Mouse (Mus musculus): ENCODE results near the gene Dusp13. TPM values are rescaled to one million over a fixed set of nuclear protein-coding genes. Genes with fewer than 3 reads are reported as not detected.

The Dusp13 gene
- polyA plus RNA-seq, 1 experiment: 1.2 TPM

GRCm38 (mm10) chr14:21733131-21733905 lies 17.7 kb downstream of the Dusp13 start:
- Histone ChIP-seq H3K4me3 (ENCODE audit: insufficient read depth, low read depth, low read length) (no peak overlapping the region), H3K4me1 (ENCODE audit: control insufficient read depth, insufficient read depth, insufficient read length, low read length) (no peaks in the 10 kb centered on the region), H3K27ac (replicated peaks; ENCODE audit: low read depth, low read length) (no peak overlapping the region)

- no peak overlapping the region for H3K4me3 ChIP-seq (ENCODE audit: insufficient read depth, low read depth, low read length)
- no peak overlapping the region for H3K27ac ChIP-seq (replicated peaks; ENCODE audit: low read depth, low read length)
- H3K4me1 ChIP-seq (ENCODE audit: control insufficient read depth, insufficient read depth, insufficient read length, low read length): no peaks in the 10 kb centered on the region
Observed at GRCm38 (mm10) chr14:21729936-21730335, 21.0 kb downstream of the Dusp13 start.

- Histone ChIP-seq H3K4me1 (ENCODE audit: control insufficient read depth, insufficient read depth, insufficient read length, low read length) (no peaks in the 10 kb centered on the region), H3K27ac (replicated peaks; ENCODE audit: low read depth, low read length) (no peak overlapping the region), H3K4me3 (ENCODE audit: insufficient read depth, low read depth, low read length) (no peak overlapping the region)
Observed at GRCm38 (mm10) chr14:21729031-21729732, 21.8 kb downstream of the Dusp13 start.

- no peak overlapping the region for H3K27ac ChIP-seq (replicated peaks; ENCODE audit: low read depth, low read length)
- H3K4me1 ChIP-seq (ENCODE audit: control insufficient read depth, insufficient read depth, insufficient read length, low read length): no peaks in the 10 kb centered on the region
- H3K4me3 ChIP-seq (ENCODE audit: insufficient read depth, low read depth, low read length): no peak overlapping the region
Observed at GRCm38 (mm10) chr14:21722021-21722698, 28.8 kb downstream of the Dusp13 start.

- H3K4me1 ChIP-seq (ENCODE audit: control insufficient read depth, insufficient read depth, insufficient read length, low read length): no peaks in the 10 kb centered on the region
- no peak overlapping the region for H3K27ac ChIP-seq (replicated peaks; ENCODE audit: low read depth, low read length)
- no peak overlapping the region for H3K4me3 ChIP-seq (ENCODE audit: insufficient read depth, low read depth, low read length)
Observed at GRCm38 (mm10) chr14:21720430-21721205, 30.4 kb downstream of the Dusp13 start.

- Histone ChIP-seq H3K4me3 (ENCODE audit: insufficient read depth, low read depth, low read length) (no peak overlapping the region), H3K27ac (replicated peaks; ENCODE audit: low read depth, low read length) (no peak overlapping the region), H3K4me1 (ENCODE audit: control insufficient read depth, insufficient read depth, insufficient read length, low read length) (no peaks in the 10 kb centered on the region)
Observed at GRCm38 (mm10) chr14:21719646-21720383, 31.2 kb downstream of the Dusp13 start.

GRCm38 (mm10) chr14:21714486-21714885 lies 36.5 kb downstream of the Dusp13 start, which contains the start of gene Dupd1:
Gene Dupd1, minus strand, starts transcription at chr14:21714576.
- Histone ChIP-seq H3K4me3 (ENCODE audit: insufficient read depth, low read depth, low read length) (no peak within 1 kb of the TSS), H3K27ac (replicated peaks; ENCODE audit: low read depth, low read length) (no peak within 1 kb of the TSS), H3K4me1 (ENCODE audit: control insufficient read depth, insufficient read depth, insufficient read length, low read length) (peaks cover 4% of the 10 kb centered on the region; the same call in 1 of the 2 replicates)

- peaks cover 4% of the 10 kb centered on the region; the same call in 1 of the 2 replicates for H3K4me1 ChIP-seq (ENCODE audit: control insufficient read depth, insufficient read depth, insufficient read length, low read length)
- H3K4me3 ChIP-seq (ENCODE audit: insufficient read depth, low read depth, low read length): no peak overlapping the region
- H3K27ac ChIP-seq (replicated peaks; ENCODE audit: low read depth, low read length): no peak overlapping the region
Observed at GRCm38 (mm10) chr14:21711231-21711630, 39.8 kb downstream of the Dusp13 start.

- H3K4me3 ChIP-seq (ENCODE audit: insufficient read depth, low read depth, low read length): no peak overlapping the region
- H3K27ac ChIP-seq (replicated peaks; ENCODE audit: low read depth, low read length): no peak overlapping the region
- peaks cover 4% of the 10 kb centered on the region; the same call in 1 of the 2 replicates for H3K4me1 ChIP-seq (ENCODE audit: control insufficient read depth, insufficient read depth, insufficient read length, low read length)
Observed at GRCm38 (mm10) chr14:21709545-21709944, 41.4 kb downstream of the Dusp13 start.

- no peak overlapping the region for H3K4me3 ChIP-seq (ENCODE audit: insufficient read depth, low read depth, low read length)
- H3K27ac ChIP-seq (replicated peaks; ENCODE audit: low read depth, low read length): peak overlapping the region; percentile 25
Observed at GRCm38 (mm10) chr14:21706759-21707571, 44.0 kb downstream of the Dusp13 start.

GRCm38 (mm10) chr14:21705462-21705861 lies 45.5 kb downstream of the Dusp13 start:
- H3K27ac ChIP-seq (replicated peaks; ENCODE audit: low read depth, low read length): no peak overlapping the region
- peaks cover 4% of the 10 kb centered on the region; the same call in 1 of the 2 replicates for H3K4me1 ChIP-seq (ENCODE audit: control insufficient read depth, insufficient read depth, insufficient read length, low read length)
- no peak overlapping the region for H3K4me3 ChIP-seq (ENCODE audit: insufficient read depth, low read depth, low read length)

More at GRCm38 (mm10) chr14:21706759-21707571, 44.0 kb downstream of the Dusp13 start:
- peaks cover 6% of the 10 kb centered on the region; the same call in 1 of the 2 replicates for H3K4me1 ChIP-seq (ENCODE audit: control insufficient read depth, insufficient read depth, insufficient read length, low read length)

GRCm38 (mm10) chr14:21703255-21703654 lies 47.7 kb downstream of the Dusp13 start:
- H3K4me1 ChIP-seq (ENCODE audit: control insufficient read depth, insufficient read depth, insufficient read length, low read length): 0 out of 2 replicates have a peak, but pooled peaks cover 2% of the 10 kb centered on the region
- H3K27ac ChIP-seq (replicated peaks; ENCODE audit: low read depth, low read length): no peak overlapping the region
- no peak overlapping the region for H3K4me3 ChIP-seq (ENCODE audit: insufficient read depth, low read depth, low read length)

- no peak overlapping the region for H3K27ac ChIP-seq (replicated peaks; ENCODE audit: low read depth, low read length)
- no peak overlapping the region for H3K4me3 ChIP-seq (ENCODE audit: insufficient read depth, low read depth, low read length)
- H3K4me1 ChIP-seq (ENCODE audit: control insufficient read depth, insufficient read depth, insufficient read length, low read length): 0 out of 2 replicates have a peak, but pooled peaks cover 2% of the 10 kb centered on the region
Observed at GRCm38 (mm10) chr14:21702691-21703090, 48.3 kb downstream of the Dusp13 start.
